Mouse (Mus musculus): ENCODE results near the gene Fcgr1.
"Not testable (repeated sequence)": the region's sequence is repeated elsewhere in the genome, so short reads cannot be mapped to it uniquely, and the experiment has no call there.

Gene Fcgr1

DNA sequence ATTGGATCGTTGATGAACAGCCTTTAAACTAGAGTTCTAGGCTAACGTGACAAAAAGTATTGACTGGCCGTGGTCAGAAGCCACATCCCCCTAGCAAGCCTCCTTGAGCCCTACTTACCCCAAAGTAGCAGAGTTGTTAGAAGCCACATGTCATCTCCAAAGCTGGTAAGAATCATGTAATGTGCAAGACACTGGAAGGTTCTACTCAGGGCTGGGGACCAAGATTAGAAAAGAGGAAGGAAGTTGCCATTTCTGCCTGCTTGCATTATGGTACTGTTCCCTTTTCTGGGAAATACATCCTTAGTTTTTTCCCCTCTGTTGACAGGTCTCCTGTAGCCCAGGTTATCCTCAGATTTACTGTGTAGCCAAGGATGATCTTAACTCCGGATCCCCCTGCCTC lies at the start of gene Fcgr1:
Gene Fcgr1 (minus strand): TSS at position 183 of the 400 bp plus-strand sequence.
- no peak for DNase-seq (ENCODE audit: extremely low spot score)

GRCm38 (mm10) chr3:96342652-96343051 lies 48.9 kb upstream of the Fcgr1 start:
- not testable (repeated sequence) for DNase-seq (ENCODE audit: extremely low spot score)

DNA sequence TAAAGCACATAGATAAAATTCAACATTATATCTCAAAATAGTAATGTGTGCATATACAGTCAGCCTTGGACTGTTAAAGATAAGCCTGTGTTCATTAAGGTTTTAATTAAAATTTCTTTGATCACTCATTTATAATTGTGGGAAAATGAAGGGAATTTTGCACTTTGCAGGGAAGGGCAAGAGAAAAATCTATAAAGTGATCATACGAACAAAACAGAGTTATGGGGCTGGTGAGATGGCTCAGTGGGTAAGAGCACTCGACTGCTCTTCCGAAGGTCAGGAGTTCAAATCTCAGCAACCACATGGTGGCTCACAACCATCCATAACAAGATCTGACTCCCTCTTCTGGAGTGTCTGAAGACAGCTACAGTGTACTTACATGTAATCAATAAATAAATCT lies 48.3 kb upstream of the Fcgr1 start:
- not testable (repeated sequence) for DNase-seq (ENCODE audit: extremely low spot score)

GRCm38 (mm10) chr3:96340611-96341312 lies 47.0 kb upstream of the Fcgr1 start:
- DNase-seq (ENCODE audit: extremely low spot score): peak; percentile 78

GRCm38 (mm10) chr3:96338849-96339480 lies 45.2 kb upstream of the Fcgr1 start:
- no peak for DNase-seq (ENCODE audit: extremely low spot score)

GRCm38 (mm10) chr3:96338043-96338442 lies 44.3 kb upstream of the Fcgr1 start:
- no peak for DNase-seq (ENCODE audit: extremely low spot score)

GRCm38 (mm10) chr3:96337269-96337668 lies 43.5 kb upstream of the Fcgr1 start:
- no peak for DNase-seq (ENCODE audit: extremely low spot score)

DNA sequence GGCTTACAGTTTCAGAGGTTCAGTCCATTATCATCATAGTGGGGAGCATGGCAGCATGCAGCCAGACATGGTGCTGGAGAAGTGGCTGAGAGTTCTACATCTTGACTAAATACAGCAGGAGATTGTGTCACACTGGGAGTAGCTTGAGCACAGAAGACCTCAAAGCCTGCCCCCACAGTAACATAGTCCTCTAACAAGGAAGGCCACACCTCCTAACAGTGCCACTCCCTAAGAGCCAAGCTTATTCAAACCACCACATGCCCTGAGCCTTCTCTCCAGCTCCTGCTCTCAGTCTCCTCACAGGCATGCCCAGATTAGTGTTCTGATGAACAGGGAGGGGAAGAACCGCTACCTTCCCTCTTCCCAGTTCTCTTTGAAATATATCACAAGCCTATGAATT lies 42.9 kb upstream of the Fcgr1 start:
- DNase-seq (ENCODE audit: extremely low spot score): no peak

DNA sequence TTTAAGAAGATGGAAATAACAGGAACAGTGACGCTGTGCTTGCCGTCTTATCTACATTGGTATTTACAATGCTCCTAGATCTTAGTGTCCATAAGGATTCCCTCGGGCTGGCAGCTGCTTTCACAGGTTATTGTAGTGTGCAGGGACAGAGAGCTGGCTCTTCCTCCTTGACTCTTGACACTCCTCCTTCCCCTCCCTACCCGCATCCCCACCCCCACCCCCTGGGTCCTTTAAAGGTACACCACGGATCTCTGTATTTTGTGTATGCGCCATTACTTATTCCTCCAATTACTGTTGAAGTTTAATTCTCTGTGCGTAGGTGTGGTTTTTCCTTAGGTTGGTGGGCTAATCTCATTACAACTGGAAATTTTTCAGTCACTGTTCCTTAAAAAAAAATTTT lies 41.8 kb upstream of the Fcgr1 start:
- DNase-seq (ENCODE audit: extremely low spot score): no peak

DNA sequence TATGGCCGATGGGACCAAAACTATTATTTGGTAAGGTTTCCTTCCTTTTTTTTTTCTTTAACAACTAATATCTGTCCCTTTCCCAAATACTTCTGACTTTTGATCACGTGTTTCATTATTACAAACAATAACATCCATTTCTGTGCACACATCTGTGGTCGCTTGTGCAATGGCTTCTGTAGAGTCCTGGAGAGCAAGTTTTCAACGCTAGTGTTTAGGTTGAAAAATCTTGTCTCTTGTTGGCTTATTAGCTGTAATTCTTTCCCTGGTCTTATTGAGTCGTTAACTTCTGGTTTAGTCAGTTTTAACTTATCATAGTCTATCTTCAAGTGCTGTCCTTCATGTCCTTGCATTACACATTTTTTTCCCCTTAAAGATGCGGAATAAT lies 41.4 kb upstream of the Fcgr1 start:
- no peak for DNase-seq (ENCODE audit: extremely low spot score)

GRCm38 (mm10) chr3:96334175-96335162 lies 40.7 kb upstream of the Fcgr1 start:
- DNase-seq (ENCODE audit: extremely low spot score): peak; percentile 84

GRCm38 (mm10) chr3:96333396-96334174 lies 39.8 kb upstream of the Fcgr1 start:
- peak; percentile 49 for DNase-seq (ENCODE audit: extremely low spot score)

DNA sequence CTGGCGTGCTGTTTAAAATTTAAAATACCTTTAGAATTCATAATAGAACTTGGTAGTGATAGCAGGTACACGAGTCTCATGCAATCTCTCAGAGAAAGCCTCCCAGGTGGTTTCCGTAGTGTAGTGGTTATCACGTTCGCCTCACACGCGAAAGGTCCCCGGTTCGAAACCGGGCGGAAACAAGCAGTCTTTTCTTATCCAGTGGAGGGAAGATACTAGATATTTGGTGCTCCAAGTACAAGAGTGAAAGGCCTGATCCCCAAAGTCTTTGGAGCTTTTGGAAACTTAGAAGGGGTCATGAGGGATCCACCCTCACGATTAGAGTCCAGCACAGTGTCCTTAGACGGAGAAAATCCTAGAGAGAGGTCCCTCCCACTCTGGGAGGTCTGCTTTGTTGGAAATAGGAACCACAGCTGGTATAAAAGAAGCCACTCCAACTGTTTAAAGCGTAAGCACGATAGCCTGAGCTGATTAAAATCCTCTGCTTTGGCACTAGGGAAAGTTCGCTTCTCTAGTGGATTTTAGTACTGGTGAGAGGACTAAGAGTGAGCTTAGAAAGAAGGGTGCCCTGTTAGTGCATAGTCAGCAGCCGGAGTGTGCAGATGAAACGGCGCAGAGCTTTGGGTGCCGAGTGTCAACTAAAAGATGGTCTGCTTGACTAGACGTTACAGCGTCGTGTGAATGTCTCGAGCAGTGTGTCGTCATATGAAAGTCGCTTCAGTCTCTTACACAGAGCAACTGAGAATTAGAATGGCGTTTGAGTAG lies 39.0 kb upstream of the Fcgr1 start:
- DNase-seq (ENCODE audit: extremely low spot score): peak; percentile 88

DNA sequence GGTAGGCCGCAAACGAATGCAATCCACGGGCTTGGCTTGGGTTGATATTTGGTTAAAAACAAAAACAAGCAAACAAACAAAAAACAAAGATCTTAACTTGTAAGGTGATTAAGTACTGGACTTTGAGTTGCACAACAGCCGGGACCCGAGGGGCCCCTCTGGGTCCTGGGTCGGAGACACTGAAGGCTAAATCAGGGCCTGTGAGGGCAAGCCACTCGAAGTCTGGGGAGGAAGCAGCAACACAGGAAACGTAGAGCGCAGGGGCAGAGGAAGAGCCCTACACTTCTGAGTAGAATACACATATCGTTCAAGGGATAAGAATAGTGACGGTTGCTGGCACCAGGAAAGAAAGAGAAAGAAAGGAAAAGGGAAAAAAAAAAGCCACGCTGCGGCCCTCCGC lies 38.2 kb upstream of the Fcgr1 start:
- no peak for DNase-seq (ENCODE audit: extremely low spot score)

GRCm38 (mm10) chr3:96331438-96331837 lies 37.7 kb upstream of the Fcgr1 start:
- no peak for DNase-seq (ENCODE audit: extremely low spot score)

GRCm38 (mm10) chr3:96330603-96331002 lies 36.8 kb upstream of the Fcgr1 start:
- DNase-seq (ENCODE audit: extremely low spot score): no peak

GRCm38 (mm10) chr3:96330181-96330580 lies 36.4 kb upstream of the Fcgr1 start:
- DNase-seq (ENCODE audit: extremely low spot score): no peak

GRCm38 (mm10) chr3:96328730-96329387 lies 35.1 kb upstream of the Fcgr1 start:
- DNase-seq (ENCODE audit: extremely low spot score): no peak

GRCm38 (mm10) chr3:96328060-96328729 lies 34.4 kb upstream of the Fcgr1 start:
- DNase-seq (ENCODE audit: extremely low spot score): peak; percentile 85

GRCm38 (mm10) chr3:96327647-96328046 lies 33.9 kb upstream of the Fcgr1 start:
- peak; percentile 67 for DNase-seq (ENCODE audit: extremely low spot score)

Measured in embryo, embryonic 9.5 days (tissue).